Mouse (Mus musculus) liver, postnatal 0 days (tissue): ENCODE measurements around the gene Ifnar1.

Source experiments
- CTCF ChIP-seq: sonication (generic); IDR thresholded peaks from 2 replicates; pipeline ENCODE4 v1.5.1; 2016; ENCODE audit warnings: antibody characterized with exemption, low read depth
- EP300 ChIP-seq: IDR thresholded peaks from 2 replicates; pipeline ENCODE4 v1.6.1; 2016; ENCODE audit warnings: antibody characterized with exemption, low read depth, mild to moderate bottlenecking

- TF ChIP-seq EP300, result no peak
- no peak for TF ChIP-seq CTCF
Observed at GRCm38 (mm10) chr16:91513099-91513498, 28.1 kb downstream of the Ifnar1 start.
